Mouse (Mus musculus) skeletal muscle tissue, adult 2 months (tissue): ENCODE measurements around the gene Etv2.

Source experiments
- DNase-seq: peaks from one replicate; pipeline ENCODE4 v3.0.0-alpha.2; 2012; ENCODE audit warnings: low read depth, low spot score

Gene Etv2

GRCm38 (mm10) chr7:30613529-30614112, 22.0 kb downstream of the Etv2 start:
- peak; percentile 28 for DNase-seq

GRCm38 (mm10) chr7:30612654-30613402, 22.8 kb downstream of the Etv2 start, which contains the start of gene Upk1a:
Gene Upk1a, minus strand, starts transcription at chr7:30612847.
- no peak for DNase-seq

- DNase-seq, result no peak
These were observed 25.6 kb downstream of the Etv2 start for GRCm38 (mm10) chr7:30610043-30610442.

- no peak for DNase-seq
These were observed 27.2 kb downstream of the Etv2 start for GRCm38 (mm10) chr7:30608476-30608875.

GRCm38 (mm10) chr7:30607706-30608309, 27.8 kb downstream of the Etv2 start:
- DNase-seq, result no peak

- no peak for DNase-seq
These were observed 30.7 kb downstream of the Etv2 start for GRCm38 (mm10) chr7:30604944-30605343.

GRCm38 (mm10) chr7:30604424-30604823, 31.2 kb downstream of the Etv2 start:
- no peak for DNase-seq

GRCm38 (mm10) chr7:30602583-30602982, 33.1 kb downstream of the Etv2 start:
- DNase-seq, result no peak

- DNase-seq, result no peak
These were observed 35.0 kb downstream of the Etv2 start for GRCm38 (mm10) chr7:30600651-30601050.

GRCm38 (mm10) chr7:30599933-30600353, 35.7 kb downstream of the Etv2 start:
- DNase-seq, result peak; percentile 82

- DNase-seq, result no peak
These were observed 36.9 kb downstream of the Etv2 start, which contains the start of gene Zbtb32 for GRCm38 (mm10) chr7:30598786-30599185. Gene Zbtb32, minus strand, starts transcription at chr7:30598909.

GRCm38 (mm10) chr7:30596811-30597210, 38.8 kb downstream of the Etv2 start:
- no peak for DNase-seq

- DNase-seq, result no peak
These were observed 39.6 kb downstream of the Etv2 start for GRCm38 (mm10) chr7:30596093-30596492.

GRCm38 (mm10) chr7:30594510-30595024, 41.1 kb downstream of the Etv2 start:
- DNase-seq, result no peak

- DNase-seq, result no peak
These were observed 41.8 kb downstream of the Etv2 start for GRCm38 (mm10) chr7:30593579-30594509.

GRCm38 (mm10) chr7:30592772-30593423, 42.8 kb downstream of the Etv2 start:
- no peak for DNase-seq

- no peak for DNase-seq
These were observed 44.1 kb downstream of the Etv2 start for GRCm38 (mm10) chr7:30591605-30591951.

- DNase-seq, result no peak
These were observed 44.6 kb downstream of the Etv2 start for GRCm38 (mm10) chr7:30590927-30591604.

GRCm38 (mm10) chr7:30589435-30590301, 46.0 kb downstream of the Etv2 start:
- DNase-seq, result peak; percentile 55
